Mouse (Mus musculus) embryonic fibroblast, embryonic 13.5 days (primary cell): ENCODE data around the gene Prpf31.

Experiments
- CTCF ChIP-seq: IDR thresholded peaks from 2 replicates; pipeline ENCODE4 v1.5.1; 2011; ENCODE audit warnings: mild to moderate bottlenecking, control low read depth, low read length, moderate library complexity, borderline replicate concordance; ENCODE audit not compliant: insufficient read depth
- POLR2A ChIP-seq: IDR thresholded peaks from 2 replicates; pipeline ENCODE4 v1.6.1; 2011; ENCODE audit warnings: low read depth, mild to moderate bottlenecking, control low read depth, low read length, moderate library complexity

- no peak for TF ChIP-seq CTCF
- no peak for TF ChIP-seq POLR2A
Observed at GRCm38 (mm10) chr7:3585763-3586162, 44.0 kb upstream of the Prpf31 start.
